Mouse (Mus musculus) kidney, adult 2 months (tissue): ENCODE results near the gene Zfp341. TPM values are rescaled to one million over a fixed set of nuclear protein-coding genes. Genes with fewer than 3 reads are reported as not detected.

Experiments
- DNase-seq: peaks from one replicate; pipeline ENCODE4 v3.0.0; 2021
- H3K27ac ChIP-seq: fragments of 200-500 bp; 2 replicates; pipeline ENCODE4 v1.5.1; 2012; ENCODE audit warnings: low read depth, low read length, control low read depth, inconsistent platforms; ENCODE audit not compliant: insufficient read depth
- H3K27me3 ChIP-seq: fragments of 200-500 bp; replicated peaks from 2 replicates; pipeline ENCODE4 v1.6.1; 2012; ENCODE audit warnings: mild to moderate bottlenecking, moderate library complexity, low read length, inconsistent platforms; ENCODE audit not compliant: control insufficient read depth, insufficient read depth
- H3K36me3 ChIP-seq: fragments of 200-500 bp; 2 replicates; pipeline ENCODE4 v1.6.1; 2012; ENCODE audit warnings: mild to moderate bottlenecking, moderate library complexity, low read length, inconsistent platforms; ENCODE audit not compliant: control insufficient read depth, insufficient read depth
- H3K4me1 ChIP-seq: fragments of 200-500 bp; 2 replicates; pipeline ENCODE4 v1.6.1; 2011; ENCODE audit warnings: low read length; ENCODE audit not compliant: control insufficient read depth, insufficient read depth
- H3K4me3 ChIP-seq: fragments of 200-500 bp; 2 replicates; pipeline ENCODE4 v1.5.1; 2011; ENCODE audit warnings: mild to moderate bottlenecking, low read depth, low read length, control low read depth; ENCODE audit not compliant: insufficient read depth
- CTCF ChIP-seq: fragments of 200-500 bp; conservative IDR thresholded peaks from 2 replicates; pipeline ENCODE4 v1.5.1; 2011; ENCODE audit warnings: low read depth, mild to moderate bottlenecking, control low read depth, low read length, moderate library complexity, mixed read lengths; ENCODE audit not compliant: insufficient read depth, insufficient read length
- POLR2A ChIP-seq: fragments of 200-500 bp; IDR thresholded peaks from one replicate; pipeline ENCODE4 v1.6.1; 2011; ENCODE audit warnings: low read depth, low read length, control low read depth
- WGBS: fragments of 180-500 bp; shearing (Covaris S2); methylation state at CpG from one replicate; pipeline ENCODE4 v1.1.7; 2018; 5-methylcytosine and 5-hydroxymethylcytosine counted together
- polyA plus RNA-seq: library from polyadenylated mRNA; depleted of rRNA; stranded (reverse); fragments of >200 nt; gene quantifications from 2 replicates; pipeline ENCODE4 v1.2.3, GENCODE M21; 2012

The Zfp341 gene
- polyA plus RNA-seq, 1 experiment: 4.9 TPM

DNA sequence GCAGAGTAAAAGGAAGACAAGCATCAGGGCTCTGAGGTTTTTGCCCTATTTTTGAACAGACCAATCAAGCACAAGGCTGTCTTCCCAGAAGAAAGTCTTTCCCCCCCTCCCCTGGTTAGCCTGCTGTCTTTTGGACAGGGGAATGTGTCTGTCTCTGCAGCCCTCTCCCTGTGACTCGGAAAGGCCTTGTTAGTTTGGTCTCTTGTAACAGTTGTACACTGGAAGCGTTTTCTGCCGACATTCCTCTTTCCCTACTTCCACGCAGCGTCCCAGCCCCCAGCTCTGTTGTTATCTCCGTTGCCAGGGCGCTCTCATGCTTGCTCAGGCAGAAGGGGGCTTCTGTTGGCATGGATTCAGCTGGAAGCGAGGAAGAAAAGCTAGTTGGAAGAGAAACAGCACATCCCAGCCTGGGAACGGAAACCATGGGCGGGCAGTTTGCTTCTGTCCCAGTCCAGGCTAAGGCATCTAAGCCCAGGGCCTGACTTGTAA is 64.6 kb downstream of the Zfp341 start:
- TF ChIP-seq POLR2A (no peak), CTCF (no peak)
- H3K27me3 ChIP-seq: no peaks in the 10 kb centered on the region
- H3K4me3 ChIP-seq: no peak overlapping the region
- no peaks in the 10 kb centered on the region for H3K4me1 ChIP-seq
- DNase-seq: peak; percentile 36
- peak overlapping the region; percentile 33 for H3K27ac ChIP-seq
- H3K36me3 ChIP-seq: no peaks in the 10 kb centered on the region
- WGBS: 33% methylated on average over 10 of the region's 10 CpGs

GRCm38 (mm10) chr2:154678995-154679394 is 65.9 kb downstream of the Zfp341 start:
- Histone ChIP-seq H3K4me1 (no peaks in the 10 kb centered on the region), H3K4me3 (no peak overlapping the region), H3K36me3 (no peaks in the 10 kb centered on the region), H3K27me3 (no peaks in the 10 kb centered on the region), H3K27ac (no peak overlapping the region)
- WGBS: 67% methylated on average over 3 of the region's 3 CpGs
- no peak for DNase-seq
- TF ChIP-seq CTCF: no peak
- no peak for TF ChIP-seq POLR2A

GRCm38 (mm10) chr2:154680337-154680736 is 67.2 kb downstream of the Zfp341 start:
- no peaks in the 10 kb centered on the region for H3K36me3 ChIP-seq
- TF ChIP-seq CTCF (no peak), POLR2A (no peak)
- H3K4me1 ChIP-seq: no peaks in the 10 kb centered on the region
- H3K27ac ChIP-seq: no peak overlapping the region
- WGBS: 81% methylated on average over 2 of the region's 2 CpGs
- no peak overlapping the region for H3K4me3 ChIP-seq
- no peak for DNase-seq
- H3K27me3 ChIP-seq: no peaks in the 10 kb centered on the region

- H3K4me3 ChIP-seq: no peak overlapping the region
- no peaks in the 10 kb centered on the region for H3K27me3 ChIP-seq
- no peaks in the 10 kb centered on the region for H3K36me3 ChIP-seq
- DNase-seq: no peak
- H3K27ac ChIP-seq: no peak overlapping the region
- H3K4me1 ChIP-seq: no peaks in the 10 kb centered on the region
- WGBS: 87% methylated on average over 6 of the region's 6 CpGs
- TF ChIP-seq POLR2A (no peak), CTCF (no peak)
These were observed 67.8 kb downstream of the Zfp341 start for GRCm38 (mm10) chr2:154680941-154681340.

DNA sequence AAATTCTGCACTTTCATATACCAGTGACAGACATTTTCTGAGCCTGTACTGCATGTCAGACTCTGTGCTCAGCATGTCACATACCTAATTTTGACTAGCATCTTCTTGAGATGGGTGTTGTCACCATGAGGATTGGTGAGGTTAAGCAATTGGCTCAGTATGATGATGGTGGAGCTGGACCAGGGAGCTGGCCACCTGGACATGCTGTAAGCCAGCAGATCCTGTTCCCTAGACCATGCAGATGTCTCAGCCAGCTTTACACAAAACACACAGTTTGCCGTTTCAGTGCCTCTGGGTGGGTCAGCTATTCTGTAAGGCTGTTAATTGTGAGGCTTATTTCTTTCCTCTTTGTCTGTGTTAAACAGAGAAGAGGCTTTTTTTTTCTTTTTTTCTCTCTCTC is 69.6 kb downstream of the Zfp341 start:
- Histone ChIP-seq H3K36me3 (no peaks in the 10 kb centered on the region), H3K4me1 (no peaks in the 10 kb centered on the region), H3K27ac (no peak overlapping the region), H3K4me3 (no peak overlapping the region), H3K27me3 (no peaks in the 10 kb centered on the region)
- no peak for DNase-seq
- TF ChIP-seq CTCF (no peak), POLR2A (no peak)
- WGBS: 35% methylated on average over 1 of the region's 1 CpGs

DNA sequence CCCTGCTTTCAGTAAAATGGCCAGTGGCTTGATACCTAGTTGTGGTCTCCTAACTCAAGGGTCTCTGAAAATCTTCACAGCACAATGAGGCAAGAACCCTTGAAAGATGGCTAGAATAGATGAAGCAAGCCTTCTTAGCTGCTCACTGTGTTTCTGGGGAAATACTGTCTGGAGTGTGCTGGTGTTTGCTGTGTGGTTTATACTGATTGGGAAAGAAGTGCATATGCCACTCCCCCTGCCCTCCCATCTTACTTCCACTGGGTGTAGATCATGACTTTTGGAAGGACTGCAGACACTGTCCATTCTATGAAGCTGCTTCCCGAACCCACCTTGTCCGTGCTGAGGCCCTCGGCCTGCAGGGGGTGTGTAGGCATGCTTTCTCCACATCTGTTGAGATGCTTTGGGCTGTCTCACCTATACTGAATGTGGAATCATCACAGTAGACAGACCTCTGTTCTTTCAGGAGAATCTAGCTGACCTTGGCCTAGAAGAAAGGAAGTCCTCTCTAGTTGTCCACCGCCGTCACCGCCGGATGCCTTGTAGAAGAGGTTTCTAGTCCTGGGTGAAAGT is 71.9 kb downstream of the Zfp341 start:
- H3K4me3 ChIP-seq: no peak overlapping the region
- H3K36me3 ChIP-seq: no peaks in the 10 kb centered on the region
- no peaks in the 10 kb centered on the region for H3K4me1 ChIP-seq
- H3K27me3 ChIP-seq: no peaks in the 10 kb centered on the region
- TF ChIP-seq CTCF: no peak
- no peak for TF ChIP-seq POLR2A
- 91% methylated on average over 7 of the region's 7 CpGs for WGBS
- no peak overlapping the region for H3K27ac ChIP-seq
- DNase-seq: no peak

DNA sequence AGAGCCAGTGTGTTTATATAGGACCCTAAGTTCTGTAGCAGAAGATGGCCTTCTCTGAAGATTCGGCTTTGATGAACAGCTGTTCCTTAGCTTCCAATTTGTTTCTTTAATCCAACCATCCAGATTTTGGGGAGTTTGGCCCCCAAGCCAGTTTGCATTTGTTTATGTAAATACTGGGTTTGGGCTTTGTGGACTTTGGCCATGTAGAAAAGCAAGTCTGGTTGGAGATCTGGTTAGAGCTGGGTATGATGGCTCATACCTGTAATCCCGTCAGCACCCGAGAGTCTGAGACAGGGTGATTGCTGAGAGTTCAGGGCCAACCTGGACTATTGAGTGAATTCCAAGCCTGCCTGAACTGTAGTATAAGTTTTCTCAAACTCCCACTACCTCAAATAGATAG is 72.7 kb downstream of the Zfp341 start:
- DNase-seq: no peak
- Histone ChIP-seq H3K4me1 (no peaks in the 10 kb centered on the region), H3K4me3 (no peak overlapping the region), H3K27me3 (no peaks in the 10 kb centered on the region), H3K36me3 (no peaks in the 10 kb centered on the region), H3K27ac (no peak overlapping the region)
- WGBS: 68% methylated on average over 3 of the region's 3 CpGs
- TF ChIP-seq POLR2A: no peak
- TF ChIP-seq CTCF: no peak
